Mouse (Mus musculus): ENCODE data around the gene Vac14. TPM values are rescaled to one million over a fixed set of nuclear protein-coding genes. Genes with fewer than 3 reads are reported as not detected.

Vac14 gene
- polyA plus RNA-seq, 1 experiment from 2014 or later = 14.6 TPM

DNA sequence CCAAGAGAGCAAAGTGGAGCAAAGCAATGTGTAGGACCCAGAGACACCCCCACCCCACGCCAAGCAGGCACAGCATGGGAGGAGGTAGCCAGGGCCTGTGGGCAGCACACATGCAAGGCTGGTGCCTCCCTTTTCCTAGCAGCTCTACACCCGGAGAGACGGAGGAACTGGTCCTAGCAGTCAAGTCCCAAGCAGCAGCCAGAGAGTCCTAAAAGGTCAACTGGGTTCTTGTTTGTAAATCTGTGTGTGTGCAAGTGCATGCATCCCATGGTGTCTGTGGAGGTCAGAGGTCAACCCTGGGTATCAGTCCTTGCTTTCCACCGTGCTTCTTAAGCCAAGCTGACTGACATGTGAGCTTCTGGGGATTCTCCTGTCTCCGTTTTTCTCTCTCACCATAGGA is 75.8 kb downstream of the Vac14 start:
- Histone ChIP-seq H3K4me3 (replicated peaks) (no peak overlapping the region), H3K9me3 (replicated peaks) (no peaks in the 10 kb centered on the region), H3K27me3 (no peaks in the 10 kb centered on the region), H3K27ac (no peak overlapping the region), H3K4me2 (no peak overlapping the region), H3K4me1 (replicated peaks) (peaks cover 6% of the 10 kb centered on the region; the same call in 1 of the 2 replicates), H3K9ac (no peak overlapping the region), H3K36me3 (peaks cover 50% of the 10 kb centered on the region)
- 71% methylated on average over 5 of the region's 5 CpGs for WGBS (ENCODE audit: insufficient replicate concordance)
- DNase-seq (no peak), ATAC-seq (ENCODE audit: low read depth) (no peak)

DNA sequence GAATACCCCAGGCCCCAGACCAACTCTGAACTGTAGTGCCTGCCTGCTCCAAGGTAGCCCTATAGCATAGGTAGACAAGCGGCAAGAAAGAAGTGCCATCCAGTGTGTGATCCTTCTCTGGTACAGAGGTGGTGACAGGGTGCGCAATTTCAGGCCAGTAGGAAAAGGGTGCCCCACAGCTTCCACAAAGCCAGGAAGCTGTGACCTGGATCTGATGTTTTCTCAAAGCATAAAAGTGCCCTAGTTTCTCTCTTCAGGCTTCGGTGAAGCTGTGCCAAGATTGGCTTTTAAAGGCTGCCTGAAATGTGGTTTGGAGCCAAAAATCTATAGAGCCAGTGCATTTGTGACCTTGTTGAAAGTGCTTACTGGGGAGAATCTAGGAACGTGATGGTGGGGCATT is 76.4 kb downstream of the Vac14 start:
- no peak overlapping the region for H3K4me3 ChIP-seq (replicated peaks)
- H3K4me1 ChIP-seq (replicated peaks) = 0 out of 2 replicates have a peak, but pooled peaks cover 3% of the 10 kb centered on the region
- 77% methylated on average over 4 of the region's 4 CpGs for WGBS (ENCODE audit: insufficient replicate concordance)
- no peak overlapping the region for H3K4me2 ChIP-seq
- H3K9ac ChIP-seq = no peak overlapping the region
- no peaks in the 10 kb centered on the region for H3K9me3 ChIP-seq (replicated peaks)
- H3K27me3 ChIP-seq = no peaks in the 10 kb centered on the region
- H3K27ac ChIP-seq = no peak overlapping the region
- no peak for DNase-seq
- peaks cover 53% of the 10 kb centered on the region for H3K36me3 ChIP-seq
- no peak for ATAC-seq (ENCODE audit: low read depth)

DNA sequence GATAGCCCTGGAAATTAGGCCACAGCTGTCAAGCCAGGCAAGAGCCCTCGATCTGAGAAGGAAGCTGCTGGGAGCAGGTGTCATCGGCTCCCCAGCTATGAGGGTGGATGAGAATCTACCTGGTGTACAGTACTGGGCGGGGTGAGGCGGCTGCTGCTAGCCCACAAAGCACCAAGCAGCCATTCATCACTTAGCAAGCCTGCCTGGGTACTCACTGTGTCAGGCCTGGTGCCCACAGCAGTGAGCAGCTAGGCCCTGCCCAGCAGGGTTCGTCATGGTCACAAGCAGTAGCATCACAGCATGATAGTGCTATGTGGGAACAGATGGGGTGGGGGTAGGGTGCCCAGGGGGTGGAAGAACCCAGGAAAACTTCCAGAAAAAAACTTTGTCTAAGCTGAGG is 77.0 kb downstream of the Vac14 start:
- Histone ChIP-seq H3K36me3 (peaks cover 51% of the 10 kb centered on the region), H3K4me3 (replicated peaks) (no peak overlapping the region), H3K4me2 (no peak overlapping the region), H3K27ac (no peak overlapping the region), H3K27me3 (no peaks in the 10 kb centered on the region), H3K9ac (no peak overlapping the region), H3K4me1 (replicated peaks) (0 out of 2 replicates have a peak, but pooled peaks cover 3% of the 10 kb centered on the region), H3K9me3 (replicated peaks) (no peaks in the 10 kb centered on the region)
- ATAC-seq (ENCODE audit: low read depth) (no peak), DNase-seq (no peak)
- 90% methylated on average over 5 of the region's 5 CpGs for WGBS (ENCODE audit: insufficient replicate concordance)

DNA sequence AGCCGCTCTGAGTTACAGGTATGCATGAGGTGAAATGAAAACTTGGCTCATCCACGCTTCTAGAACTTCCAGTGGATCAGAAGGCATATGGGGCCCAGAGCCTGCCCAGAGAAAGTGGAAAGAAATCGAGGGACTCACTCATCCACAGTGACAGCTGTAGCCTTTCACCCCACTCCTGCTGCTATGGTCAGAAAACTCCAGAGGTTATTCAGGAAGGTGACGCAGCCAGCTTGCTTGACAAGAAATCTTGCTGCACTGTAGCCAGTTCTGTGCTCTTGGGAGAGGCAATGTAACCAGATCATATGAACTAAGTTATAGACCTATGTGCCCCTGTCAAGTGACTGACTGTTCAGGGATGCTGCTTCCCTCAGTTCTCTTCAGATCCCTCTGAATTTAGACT is 77.7 kb downstream of the Vac14 start:
- Histone ChIP-seq H3K4me1 (replicated peaks) (0 out of 2 replicates have a peak, but pooled peaks cover under 1% of the 10 kb centered on the region), H3K4me3 (replicated peaks) (no peak overlapping the region), H3K27me3 (no peaks in the 10 kb centered on the region), H3K9me3 (replicated peaks) (no peaks in the 10 kb centered on the region), H3K27ac (no peak overlapping the region), H3K9ac (no peak overlapping the region), H3K36me3 (peaks cover 46% of the 10 kb centered on the region), H3K4me2 (no peak overlapping the region)
- ATAC-seq (ENCODE audit: low read depth) (no peak), DNase-seq (no peak)
- 73% methylated on average over 4 of the region's 4 CpGs for WGBS (ENCODE audit: insufficient replicate concordance)

DNA sequence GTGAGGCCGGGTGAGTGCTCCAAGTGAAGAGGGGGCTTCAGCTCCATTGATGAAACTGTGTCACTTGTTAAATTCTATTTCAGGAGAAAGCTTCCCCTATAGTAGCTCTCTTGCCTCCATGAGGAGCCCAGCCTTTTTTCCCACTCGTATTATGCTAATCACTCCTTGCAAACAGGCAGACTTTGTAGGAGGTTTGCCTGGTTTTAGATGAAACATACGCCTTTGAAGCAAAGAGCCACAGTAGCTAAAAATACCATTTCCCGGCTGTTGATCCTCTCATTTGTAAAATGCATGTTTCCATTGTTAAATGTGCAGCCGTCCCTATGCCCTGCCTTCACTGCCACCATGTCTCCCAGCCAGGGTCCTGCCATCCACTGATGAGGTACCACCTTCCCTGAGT is 79.2 kb downstream of the Vac14 start:
- Histone ChIP-seq H3K9me3 (replicated peaks) (no peaks in the 10 kb centered on the region), H3K27me3 (no peaks in the 10 kb centered on the region), H3K36me3 (peaks cover 44% of the 10 kb centered on the region), H3K9ac (no peak overlapping the region), H3K4me1 (replicated peaks) (no peaks in the 10 kb centered on the region), H3K4me2 (no peak overlapping the region), H3K27ac (no peak overlapping the region), H3K4me3 (replicated peaks) (no peak overlapping the region)
- DNase-seq = no peak
- WGBS (ENCODE audit: insufficient replicate concordance) = 80% methylated on average over 5 of the region's 5 CpGs
- ATAC-seq (ENCODE audit: low read depth) = no peak

DNA sequence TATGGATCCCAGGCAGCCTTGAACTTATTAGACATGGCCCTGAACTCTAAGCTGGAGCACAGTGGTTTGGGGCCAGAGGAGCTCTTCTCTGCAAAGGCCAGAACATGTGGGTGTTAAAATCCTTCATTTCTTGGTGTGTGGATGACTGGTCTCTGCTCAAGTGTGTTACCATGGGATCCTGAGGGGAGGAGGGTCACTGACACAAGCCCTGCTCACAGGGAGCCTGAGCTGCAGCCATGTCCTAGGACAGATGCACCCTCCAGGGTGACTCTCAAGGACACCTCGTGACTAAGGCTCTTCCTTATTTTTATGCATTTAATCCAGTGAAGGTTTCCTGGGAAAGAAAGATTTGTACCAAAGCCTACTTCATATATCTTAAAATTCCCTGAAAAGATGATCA is 79.7 kb downstream of the Vac14 start:
- peaks cover 44% of the 10 kb centered on the region for H3K36me3 ChIP-seq
- WGBS (ENCODE audit: insufficient replicate concordance) = 50% methylated on average over 1 of the region's 1 CpGs
- H3K9ac ChIP-seq = no peak overlapping the region
- no peaks in the 10 kb centered on the region for H3K4me1 ChIP-seq (replicated peaks)
- H3K27ac ChIP-seq = no peak overlapping the region
- H3K4me2 ChIP-seq = no peak overlapping the region
- no peaks in the 10 kb centered on the region for H3K9me3 ChIP-seq (replicated peaks)
- H3K27me3 ChIP-seq = no peaks in the 10 kb centered on the region
- DNase-seq (no peak), ATAC-seq (ENCODE audit: low read depth) (no peak)
- H3K4me3 ChIP-seq (replicated peaks) = no peak overlapping the region

DNA sequence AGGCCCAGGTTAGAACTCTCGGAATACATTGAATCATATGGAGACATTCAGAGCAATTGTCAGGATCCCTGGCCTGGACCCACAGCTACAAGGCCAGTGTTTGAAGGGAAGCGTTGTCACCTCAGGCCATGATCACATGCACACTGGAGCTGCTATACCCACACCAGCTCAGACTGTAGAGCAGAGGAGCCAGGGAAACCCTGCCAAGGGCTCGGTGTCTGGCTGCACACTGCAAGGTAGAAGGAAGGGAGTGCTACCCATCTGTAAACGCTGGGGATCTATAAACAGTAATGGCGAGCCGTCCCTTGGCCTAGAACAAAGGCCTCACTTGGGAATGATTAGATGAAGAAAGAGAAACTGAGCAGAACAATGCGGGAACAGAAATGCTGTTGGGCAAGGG is 81.1 kb downstream of the Vac14 start:
- Histone ChIP-seq H3K27me3 (no peaks in the 10 kb centered on the region), H3K4me1 (replicated peaks) (no peaks in the 10 kb centered on the region), H3K9me3 (replicated peaks) (no peaks in the 10 kb centered on the region), H3K4me3 (replicated peaks) (no peak overlapping the region), H3K4me2 (no peak overlapping the region), H3K36me3 (peaks cover 37% of the 10 kb centered on the region), H3K27ac (no peak overlapping the region), H3K9ac (no peak overlapping the region)
- ATAC-seq (ENCODE audit: low read depth) = no peak
- no peak for DNase-seq
- WGBS (ENCODE audit: insufficient replicate concordance) = 75% methylated on average over 7 of the region's 7 CpGs

DNA sequence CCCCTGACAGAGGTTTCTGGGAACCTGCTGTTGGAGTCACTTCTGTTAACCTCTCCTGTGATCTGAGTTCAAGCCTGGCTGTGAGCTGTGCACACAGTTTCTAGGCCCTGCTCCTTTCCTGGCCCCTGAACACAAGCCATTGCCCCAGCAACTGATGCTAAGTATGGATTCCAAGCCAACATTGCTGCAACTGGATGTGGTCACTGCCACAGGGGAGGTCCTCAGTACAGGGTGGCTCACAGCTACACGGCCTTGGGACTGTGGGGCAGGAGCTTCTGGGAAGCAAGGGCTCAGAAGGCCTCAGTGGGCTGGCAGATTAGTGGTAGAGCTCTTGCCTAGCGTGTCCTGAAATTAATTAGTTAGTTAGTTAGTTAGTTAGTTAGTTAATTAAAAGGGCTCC is 82.2 kb downstream of the Vac14 start:
- DNase-seq = no peak
- WGBS (ENCODE audit: insufficient replicate concordance) = 76% methylated on average over 2 of the region's 2 CpGs
- Histone ChIP-seq H3K4me1 (replicated peaks) (no peaks in the 10 kb centered on the region), H3K36me3 (peaks cover 39% of the 10 kb centered on the region), H3K4me2 (no peak overlapping the region), H3K27ac (no peak overlapping the region), H3K27me3 (no peaks in the 10 kb centered on the region), H3K4me3 (replicated peaks) (no peak overlapping the region), H3K9me3 (replicated peaks) (no peaks in the 10 kb centered on the region), H3K9ac (no peak overlapping the region)
- no peak for ATAC-seq (ENCODE audit: low read depth)

DNA sequence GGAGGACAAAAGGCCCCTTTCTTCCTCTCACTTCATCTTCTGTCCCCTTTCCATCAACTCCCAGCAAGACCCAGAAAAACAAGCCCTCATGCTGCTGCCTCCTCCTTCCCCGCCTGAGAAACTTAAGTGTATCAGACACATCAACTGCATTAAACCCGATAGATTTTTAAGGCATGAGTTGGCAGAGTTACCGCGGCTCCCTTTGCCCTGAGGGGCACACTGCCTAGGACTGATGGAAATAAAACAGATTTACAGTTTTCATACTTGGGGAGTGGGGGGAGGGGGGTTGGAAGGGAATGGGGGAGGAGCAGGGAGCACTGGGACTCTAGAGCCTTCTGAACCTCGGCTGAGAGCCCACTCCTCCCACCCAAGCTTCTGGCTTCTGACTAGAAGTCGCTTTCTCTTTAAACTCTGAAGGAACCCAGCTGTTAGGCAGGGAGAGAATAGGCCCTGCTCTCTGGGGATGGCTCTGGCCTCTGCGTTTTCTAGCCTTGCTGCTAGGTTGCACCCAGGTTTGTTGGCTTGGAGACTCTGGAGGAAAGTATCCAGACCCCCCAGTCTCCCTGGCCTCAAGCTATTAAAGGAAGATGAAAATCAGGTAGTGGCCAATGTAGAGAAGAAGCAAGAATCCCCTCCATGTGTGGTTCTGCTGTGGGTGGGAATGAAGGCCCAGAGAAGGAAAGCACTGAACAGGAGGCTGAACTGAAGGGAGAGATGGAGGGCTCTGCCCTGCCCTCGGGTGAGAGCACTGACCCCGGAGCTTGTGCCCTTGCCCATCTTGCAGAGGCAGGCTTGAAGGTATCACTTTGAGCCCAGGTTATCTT is 84.5 kb downstream of the Vac14 start:
- Histone ChIP-seq H3K9ac (no peak overlapping the region), H3K4me3 (replicated peaks) (no peak overlapping the region), H3K9me3 (replicated peaks) (no peaks in the 10 kb centered on the region), H3K4me2 (no peak overlapping the region), H3K4me1 (replicated peaks) (no peaks in the 10 kb centered on the region), H3K27me3 (no peaks in the 10 kb centered on the region), H3K27ac (no peak overlapping the region), H3K36me3 (peaks cover 23% of the 10 kb centered on the region)
- ATAC-seq (ENCODE audit: low read depth) (no peak), DNase-seq (no peak)
- WGBS (ENCODE audit: insufficient replicate concordance) = 72% methylated on average over 9 of the region's 9 CpGs

DNA sequence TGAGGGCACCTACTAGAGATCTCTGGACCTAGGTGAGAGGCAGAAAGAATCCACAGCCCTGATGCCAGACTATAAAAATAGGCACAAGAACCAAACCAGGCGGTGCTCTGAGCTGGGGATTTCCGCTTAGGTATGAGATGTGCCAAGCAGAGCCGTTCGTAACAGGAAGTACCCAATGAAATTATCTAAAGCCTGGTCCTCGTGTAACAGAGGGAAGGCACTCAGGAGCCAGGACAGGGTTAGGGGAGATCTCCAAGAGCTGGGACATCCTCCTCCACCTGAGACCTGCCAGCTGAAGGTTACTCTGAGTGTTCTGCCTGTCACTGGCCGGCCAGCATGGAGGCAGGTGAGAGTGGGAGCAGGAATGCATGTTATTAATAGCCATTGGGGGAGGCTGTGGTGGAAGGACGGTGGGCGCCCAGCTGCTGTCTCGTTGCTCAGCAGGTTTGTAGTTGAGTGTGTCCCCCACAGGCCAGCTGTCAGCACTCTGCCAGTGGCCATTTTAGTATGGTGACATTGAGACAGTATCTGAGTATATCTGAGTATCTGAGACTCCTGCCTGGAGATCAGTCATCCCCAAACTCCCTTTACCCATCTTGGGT is 85.2 kb downstream of the Vac14 start:
- Histone ChIP-seq H3K27ac (no peak overlapping the region), H3K9ac (no peak overlapping the region), H3K9me3 (replicated peaks) (no peaks in the 10 kb centered on the region), H3K4me2 (no peak overlapping the region), H3K27me3 (no peaks in the 10 kb centered on the region), H3K36me3 (peaks cover 25% of the 10 kb centered on the region), H3K4me3 (replicated peaks) (no peak overlapping the region), H3K4me1 (replicated peaks) (no peaks in the 10 kb centered on the region)
- no peak for DNase-seq
- no peak for ATAC-seq (ENCODE audit: low read depth)
- 75% methylated on average over 9 of the region's 9 CpGs for WGBS (ENCODE audit: insufficient replicate concordance)

DNA sequence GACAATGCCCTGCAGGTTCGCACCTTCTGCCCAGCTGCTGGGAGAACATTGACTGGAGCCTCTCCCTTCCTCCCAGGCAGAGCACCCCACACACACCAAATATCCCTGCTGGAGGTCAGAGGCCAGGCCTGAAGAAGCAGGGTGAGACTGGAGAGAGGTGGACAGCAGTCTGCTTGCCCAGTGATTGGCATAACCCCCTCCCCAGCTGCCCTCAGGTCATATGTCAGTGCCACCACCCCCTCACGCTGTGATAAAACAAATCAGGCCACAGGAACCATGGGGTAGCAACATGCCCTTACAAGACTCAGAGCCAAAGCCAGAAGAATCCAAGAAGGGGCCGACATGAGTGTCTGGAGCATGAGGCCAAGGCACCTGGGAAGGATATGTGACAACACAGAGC is 85.7 kb downstream of the Vac14 start:
- Histone ChIP-seq H3K9ac (no peak overlapping the region), H3K4me2 (no peak overlapping the region), H3K4me3 (replicated peaks) (no peak overlapping the region), H3K27me3 (no peaks in the 10 kb centered on the region), H3K9me3 (replicated peaks) (no peaks in the 10 kb centered on the region), H3K36me3 (peaks cover 25% of the 10 kb centered on the region), H3K4me1 (replicated peaks) (no peaks in the 10 kb centered on the region), H3K27ac (no peak overlapping the region)
- ATAC-seq (ENCODE audit: low read depth) (no peak), DNase-seq (no peak)
- WGBS (ENCODE audit: insufficient replicate concordance) = 80% methylated on average over 3 of the region's 3 CpGs
